Mouse (Mus musculus): Measurements from ENCODE around the gene Rangrf. TPM values are rescaled to one million over a fixed set of nuclear protein-coding genes. Genes with fewer than 3 reads are reported as not detected.
"Not testable (repeated sequence)": the region's sequence is repeated elsewhere in the genome, so short reads cannot be mapped to it uniquely, and the experiment has no call there.

Gene Rangrf
- polyA plus RNA-seq, 1 experiment from 2014 or later = 44.9 TPM

DNA sequence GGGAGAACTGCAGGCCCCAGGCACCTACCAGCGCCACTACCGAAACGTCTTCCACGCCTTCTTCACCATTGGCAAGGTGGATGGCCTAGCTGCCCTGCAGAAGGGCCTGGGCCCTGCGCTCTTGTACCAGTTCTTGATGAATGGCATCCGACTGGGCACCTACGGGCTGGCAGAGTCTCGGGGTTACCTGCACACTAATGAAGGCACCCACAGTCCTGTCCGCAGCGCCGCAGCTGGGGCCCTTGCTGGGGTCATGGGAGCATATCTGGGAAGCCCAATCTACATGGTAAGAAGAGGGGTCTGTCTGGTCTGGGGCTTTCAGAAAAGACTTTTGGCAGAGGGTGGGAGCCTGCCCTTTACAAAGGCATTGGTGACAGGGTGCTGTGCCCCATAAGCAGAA is 6.2 kb downstream of the Rangrf start:
- H3K4me3 ChIP-seq (ENCODE audit: low read depth, low read length) = no peak overlapping the region
- no peaks in the 10 kb centered on the region for H3K36me3 ChIP-seq (ENCODE audit: control insufficient read depth, insufficient read depth, low read length)
- H3K9ac ChIP-seq (ENCODE audit: low read depth, low read length) = peak overlapping the region; percentile 68; the same call in 1 of the 2 replicates
- no peak overlapping the region for H3K27ac ChIP-seq (replicated peaks; ENCODE audit: low read depth, low read length)
- no peaks in the 10 kb centered on the region for H3K9me3 ChIP-seq (ENCODE audit: control insufficient read depth, low read length)
- peak overlapping the region; percentile 90 for H3K4me2 ChIP-seq (ENCODE audit: low read depth, low read length)
- DNase-seq (ENCODE audit: low spot score) (no peak), ATAC-seq (ENCODE audit: low read depth) (no peak)
- peaks cover 8% of the 10 kb centered on the region for H3K4me1 ChIP-seq (ENCODE audit: control insufficient read depth, insufficient read depth, low read length)
- no peaks in the 10 kb centered on the region for H3K27me3 ChIP-seq (replicated peaks; ENCODE audit: control insufficient read depth, insufficient read depth, low read length)
- WGBS = 85% methylated on average over 11 of the region's 11 CpGs

DNA sequence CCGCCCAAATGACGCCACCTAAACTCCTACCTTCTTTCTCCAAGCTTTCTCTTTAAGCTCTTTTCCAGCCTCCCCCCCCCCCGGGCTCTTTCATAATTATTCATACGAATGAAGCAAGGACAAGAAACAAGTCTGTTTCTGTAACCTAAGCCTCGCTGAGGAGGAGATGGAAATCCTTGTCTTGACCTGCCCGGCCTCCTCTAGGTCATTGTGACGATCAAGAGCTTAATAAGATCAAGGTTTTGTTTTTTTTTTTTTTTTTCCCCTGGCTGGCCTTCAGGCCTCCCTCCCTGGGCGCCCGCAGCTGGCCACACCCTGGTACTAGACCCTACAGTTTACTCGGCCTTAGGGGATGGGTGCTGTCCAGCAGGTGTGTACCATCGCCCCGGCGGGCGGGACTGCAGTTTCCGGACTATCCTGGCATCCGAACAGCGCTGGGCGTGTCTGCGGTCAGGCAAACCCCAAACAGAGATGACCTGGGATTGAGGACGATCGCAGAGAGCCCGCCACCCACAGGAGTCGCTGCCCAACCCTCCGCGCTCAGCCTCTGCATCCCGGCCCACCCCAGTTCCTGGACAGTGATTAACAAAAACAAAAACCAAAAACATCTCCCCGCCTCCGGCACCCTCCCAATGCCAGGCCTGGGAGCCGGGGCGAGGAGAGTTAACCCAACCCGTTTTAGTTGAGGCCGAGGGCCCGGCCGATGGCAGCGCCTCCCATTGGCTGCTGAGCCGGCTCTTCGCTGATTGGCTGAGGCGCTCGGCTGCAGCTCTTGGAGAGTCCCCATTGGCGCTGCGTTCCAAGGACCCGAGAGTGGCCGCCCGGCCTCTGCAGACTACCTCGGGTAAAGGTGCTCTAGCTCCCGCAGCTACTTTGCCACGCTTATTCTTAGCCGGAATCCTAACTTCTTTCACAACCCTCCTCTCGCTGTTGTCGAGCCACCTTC is 7.4 kb downstream of the Rangrf start, which contains the start of gene Slc25a35:
Slc25a35 (plus strand) TSS at position 795 of the 946 bp plus-strand sequence.
- no peaks in the 10 kb centered on the region for H3K27me3 ChIP-seq (replicated peaks; ENCODE audit: control insufficient read depth, insufficient read depth, low read length)
- H3K4me3 ChIP-seq (ENCODE audit: low read depth, low read length) = peak within 1 kb of the TSS; percentile 60
- no peak within 1 kb of the TSS for H3K27ac ChIP-seq (replicated peaks; ENCODE audit: low read depth, low read length)

GRCm38 (mm10) chr11:68966554-68966953 is 8.4 kb downstream of the Rangrf start:
- DNase-seq (ENCODE audit: low spot score) = no peak
- Histone ChIP-seq H3K4me3 (ENCODE audit: low read depth, low read length) (no peak overlapping the region), H3K9me3 (ENCODE audit: control insufficient read depth, low read length) (no peaks in the 10 kb centered on the region), H3K4me1 (ENCODE audit: control insufficient read depth, insufficient read depth, low read length) (peaks cover 8% of the 10 kb centered on the region), H3K4me2 (ENCODE audit: low read depth, low read length) (0 out of 2 replicates have a peak overlapping the region, but pooled peaks have one; percentile 90), H3K36me3 (ENCODE audit: control insufficient read depth, insufficient read depth, low read length) (no peaks in the 10 kb centered on the region), H3K27me3 (replicated peaks; ENCODE audit: control insufficient read depth, insufficient read depth, low read length) (no peaks in the 10 kb centered on the region), H3K27ac (replicated peaks; ENCODE audit: low read depth, low read length) (no peak overlapping the region), H3K9ac (ENCODE audit: low read depth, low read length) (no peak overlapping the region)
- WGBS = 36% methylated on average over 1 of the region's 1 CpGs
- ATAC-seq (ENCODE audit: low read depth) = no peak

More for the DNA sequence above, 7.4 kb downstream of the Rangrf start, which contains the start of gene Slc25a35:
- peak; percentile 96 for DNase-seq (ENCODE audit: low spot score)
- peak; percentile 97 for ATAC-seq (ENCODE audit: low read depth)
- peak within 1 kb of the TSS; percentile 90 for H3K4me2 ChIP-seq (ENCODE audit: low read depth, low read length)
- H3K9ac ChIP-seq (ENCODE audit: low read depth, low read length) = peak within 1 kb of the TSS; percentile 68
- no peaks in the 10 kb centered on the region for H3K36me3 ChIP-seq (ENCODE audit: control insufficient read depth, insufficient read depth, low read length)
- WGBS = under 1% methylated on average over 42 of the region's 50 CpGs
- H3K9me3 ChIP-seq (ENCODE audit: control insufficient read depth, low read length) = no peaks in the 10 kb centered on the region
- peaks cover 8% of the 10 kb centered on the region for H3K4me1 ChIP-seq (ENCODE audit: control insufficient read depth, insufficient read depth, low read length)

- Histone ChIP-seq H3K27me3 (replicated peaks; ENCODE audit: control insufficient read depth, insufficient read depth, low read length) (no peaks in the 10 kb centered on the region), H3K4me3 (ENCODE audit: low read depth, low read length) (no peak overlapping the region), H3K4me2 (ENCODE audit: low read depth, low read length) (no peak overlapping the region), H3K9me3 (ENCODE audit: control insufficient read depth, low read length) (no peaks in the 10 kb centered on the region), H3K36me3 (ENCODE audit: control insufficient read depth, insufficient read depth, low read length) (no peaks in the 10 kb centered on the region), H3K9ac (ENCODE audit: low read depth, low read length) (no peak overlapping the region), H3K27ac (replicated peaks; ENCODE audit: low read depth, low read length) (no peak overlapping the region), H3K4me1 (ENCODE audit: control insufficient read depth, insufficient read depth, low read length) (peaks cover 8% of the 10 kb centered on the region)
- ATAC-seq (ENCODE audit: low read depth) = no peak
- DNase-seq (ENCODE audit: low spot score) = peak; percentile 44
- 38% methylated on average over 3 of the region's 3 CpGs for WGBS
Measured at GRCm38 (mm10) chr11:68965845-68966244, 9.1 kb downstream of the Rangrf start.

DNA sequence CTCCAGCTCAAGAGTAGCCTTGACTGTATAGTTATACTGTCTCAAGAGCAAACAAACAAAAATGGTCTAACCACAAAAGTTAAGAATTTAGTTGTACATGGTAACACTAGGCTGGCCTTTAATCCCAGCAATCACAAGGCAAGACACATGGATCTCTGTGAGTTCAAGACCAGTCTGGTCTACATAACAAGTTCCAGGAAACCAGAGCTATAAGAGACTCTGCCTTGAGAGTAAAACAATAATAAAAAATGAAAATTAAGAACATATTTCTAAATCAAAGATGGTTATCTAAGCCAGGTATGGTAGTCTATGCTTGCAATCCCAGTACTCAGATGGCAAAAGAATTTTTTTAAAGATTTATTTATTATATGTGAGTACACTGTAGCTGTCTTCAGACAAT is 9.9 kb downstream of the Rangrf start:
- Histone ChIP-seq H3K27me3 (replicated peaks; ENCODE audit: control insufficient read depth, insufficient read depth, low read length) (no peaks in the 10 kb centered on the region), H3K9me3 (ENCODE audit: control insufficient read depth, low read length) (no peaks in the 10 kb centered on the region), H3K27ac (replicated peaks; ENCODE audit: low read depth, low read length) (no peak overlapping the region), H3K4me3 (ENCODE audit: low read depth, low read length) (no peak overlapping the region), H3K4me2 (ENCODE audit: low read depth, low read length) (no peak overlapping the region), H3K36me3 (ENCODE audit: control insufficient read depth, insufficient read depth, low read length) (no peaks in the 10 kb centered on the region), H3K4me1 (ENCODE audit: control insufficient read depth, insufficient read depth, low read length) (peaks cover 8% of the 10 kb centered on the region), H3K9ac (ENCODE audit: low read depth, low read length) (no peak overlapping the region)
- DNase-seq (ENCODE audit: low spot score) (no peak), ATAC-seq (ENCODE audit: low read depth) (no peak)

DNA sequence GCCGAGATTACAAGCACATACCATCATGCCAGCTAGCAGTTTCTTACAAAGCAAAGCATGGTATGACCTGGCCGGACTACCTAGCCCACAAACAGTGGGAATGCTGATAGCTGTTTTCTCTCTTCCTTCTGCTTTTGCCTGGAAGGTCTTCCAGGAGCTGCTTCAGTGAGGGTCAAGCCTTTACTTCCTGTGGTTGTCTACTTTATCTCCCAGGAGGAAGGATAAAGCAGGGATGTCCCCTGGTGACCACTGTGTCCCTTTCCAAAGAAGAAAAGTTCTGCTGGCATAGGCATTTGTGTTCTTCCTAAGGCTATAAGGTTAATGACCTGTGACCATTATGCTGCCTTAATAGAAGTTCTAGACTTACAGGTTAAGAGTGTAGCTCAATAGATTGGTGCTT is 11.6 kb downstream of the Rangrf start:
- no peak for ATAC-seq (ENCODE audit: low read depth)
- Histone ChIP-seq H3K27ac (replicated peaks; ENCODE audit: low read depth, low read length) (no peak overlapping the region), H3K9ac (ENCODE audit: low read depth, low read length) (no peak overlapping the region), H3K4me2 (ENCODE audit: low read depth, low read length) (no peak overlapping the region), H3K36me3 (ENCODE audit: control insufficient read depth, insufficient read depth, low read length) (no peaks in the 10 kb centered on the region), H3K9me3 (ENCODE audit: control insufficient read depth, low read length) (no peaks in the 10 kb centered on the region), H3K27me3 (replicated peaks; ENCODE audit: control insufficient read depth, insufficient read depth, low read length) (no peaks in the 10 kb centered on the region), H3K4me1 (ENCODE audit: control insufficient read depth, insufficient read depth, low read length) (peaks cover 7% of the 10 kb centered on the region), H3K4me3 (ENCODE audit: low read depth, low read length) (no peak overlapping the region)
- WGBS = 73% methylated on average over 2 of the region's 2 CpGs
- no peak for DNase-seq (ENCODE audit: low spot score)

- 16% methylated on average over 11 of the region's 11 CpGs for WGBS
- H3K4me1 ChIP-seq (ENCODE audit: control insufficient read depth, insufficient read depth, low read length); DNase-seq (ENCODE audit: low spot score); H3K9me3 ChIP-seq (ENCODE audit: control insufficient read depth, low read length); H3K27me3 ChIP-seq (replicated peaks; ENCODE audit: control insufficient read depth, insufficient read depth, low read length); H3K4me2 ChIP-seq (ENCODE audit: low read depth, low read length); H3K4me3 ChIP-seq (ENCODE audit: low read depth, low read length); ATAC-seq (ENCODE audit: low read depth); H3K27ac ChIP-seq (replicated peaks; ENCODE audit: low read depth, low read length); H3K9ac ChIP-seq (ENCODE audit: low read depth, low read length); H3K36me3 ChIP-seq (ENCODE audit: control insufficient read depth, insufficient read depth, low read length): not testable (repeated sequence)
Measured at GRCm38 (mm10) chr11:68962159-68962558, 12.8 kb downstream of the Rangrf start.

GRCm38 (mm10) chr11:68961596-68961995 is 13.4 kb downstream of the Rangrf start:
- 73% methylated on average over 3 of the region's 3 CpGs for WGBS
- ATAC-seq (ENCODE audit: low read depth) (no peak), DNase-seq (ENCODE audit: low spot score) (no peak)
- H3K36me3 ChIP-seq (ENCODE audit: control insufficient read depth, insufficient read depth, low read length) = no peaks in the 10 kb centered on the region
- H3K4me1 ChIP-seq (ENCODE audit: control insufficient read depth, insufficient read depth, low read length) = no peaks in the 10 kb centered on the region
- no peak overlapping the region for H3K27ac ChIP-seq (replicated peaks; ENCODE audit: low read depth, low read length)
- no peaks in the 10 kb centered on the region; the same call in 1 of the 2 replicates for H3K27me3 ChIP-seq (replicated peaks; ENCODE audit: control insufficient read depth, insufficient read depth, low read length)
- no peak overlapping the region for H3K4me2 ChIP-seq (ENCODE audit: low read depth, low read length)
- no peaks in the 10 kb centered on the region for H3K9me3 ChIP-seq (ENCODE audit: control insufficient read depth, low read length)
- no peak overlapping the region for H3K9ac ChIP-seq (ENCODE audit: low read depth, low read length)
- no peak overlapping the region for H3K4me3 ChIP-seq (ENCODE audit: low read depth, low read length)
